Mouse (Mus musculus) adrenal gland, adult 18-20 months (tissue): ENCODE measurements around the gene Ap3s2. TPM values are rescaled to one million over a fixed set of nuclear protein-coding genes. Genes with fewer than 3 reads are reported as not detected.

Source experiments
- DNase-seq, 2 experiments: peaks; one replicate each; pipeline ENCODE4 v3.0.0; 2021 to 2022; ENCODE audit warnings: low spot score in 2 of 2
- total RNA-seq, 2 experiments: library from RNA; stranded (reverse); gene quantifications; 1 replicate in 1 of 2; 2 replicates in 1 of 2; pipeline ENCODE4 v1.2.3; 2021

Gene Ap3s2
- total RNA-seq, 2 experiments from 2014 or later, result 20.0 to 25.7 TPM

DNA sequence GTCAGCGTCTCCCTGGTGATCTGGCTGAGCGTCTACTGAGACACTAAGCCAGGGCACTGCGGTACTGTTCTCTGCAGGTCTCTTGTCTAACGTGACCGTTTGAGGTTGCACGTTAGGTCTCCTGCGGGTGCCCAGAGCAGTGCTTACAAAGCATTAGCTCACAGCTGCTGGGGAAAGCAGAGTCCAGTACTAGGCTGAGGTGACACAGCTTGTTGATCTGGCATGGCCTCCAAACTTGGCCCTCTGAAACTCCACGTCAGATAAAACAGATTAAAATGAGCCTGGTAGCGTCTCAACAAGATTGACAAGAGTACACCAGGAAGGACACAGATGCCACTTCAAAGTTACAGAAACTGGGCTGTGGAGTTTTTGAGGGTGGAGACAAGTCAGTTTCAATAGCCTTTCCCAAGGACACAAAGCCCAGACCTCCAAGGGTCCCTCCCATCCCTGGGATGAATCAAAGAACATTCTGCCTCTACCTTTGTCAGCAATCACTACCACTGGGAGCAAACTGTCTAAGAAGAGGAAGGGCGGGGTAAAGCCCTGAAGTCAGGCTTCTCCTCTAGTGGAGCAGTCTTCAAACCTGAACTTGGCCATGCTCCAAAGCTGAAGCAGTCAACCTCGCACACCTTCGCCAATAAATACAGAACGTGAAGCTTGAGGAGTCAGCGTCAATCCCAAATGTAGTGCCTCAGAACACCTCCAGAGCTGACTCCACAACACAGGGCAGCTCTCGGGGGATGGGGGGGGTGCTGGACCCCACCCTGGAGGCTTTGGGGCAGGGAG, 29.8 kb downstream of the Ap3s2 start:
- DNase-seq, result no peak

GRCm38 (mm10) chr7:79888603-79889002, 31.8 kb downstream of the Ap3s2 start:
- DNase-seq, result no peak

GRCm38 (mm10) chr7:79883613-79884334, 36.7 kb downstream of the Ap3s2 start:
- DNase-seq, result no peak

DNA sequence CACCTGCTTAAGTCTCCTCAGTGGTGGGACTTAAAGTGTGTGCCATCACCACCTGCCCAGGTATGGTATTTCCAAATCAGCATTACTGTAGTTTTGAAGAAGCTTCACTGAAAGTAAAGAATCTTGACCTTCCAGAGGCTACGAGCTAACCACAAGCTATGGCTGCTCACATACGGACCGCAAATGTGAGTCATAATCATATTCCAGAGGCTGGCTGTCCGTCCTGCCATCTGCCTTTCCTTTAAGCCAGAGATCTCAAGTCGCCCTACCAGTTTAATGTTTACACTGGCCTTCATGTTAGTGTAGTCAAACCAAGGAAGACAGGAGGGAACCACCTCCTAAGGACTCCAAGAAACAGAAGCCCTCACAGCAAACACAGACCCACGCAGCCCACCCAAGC, 38.5 kb downstream of the Ap3s2 start:
- DNase-seq, result no peak

DNA sequence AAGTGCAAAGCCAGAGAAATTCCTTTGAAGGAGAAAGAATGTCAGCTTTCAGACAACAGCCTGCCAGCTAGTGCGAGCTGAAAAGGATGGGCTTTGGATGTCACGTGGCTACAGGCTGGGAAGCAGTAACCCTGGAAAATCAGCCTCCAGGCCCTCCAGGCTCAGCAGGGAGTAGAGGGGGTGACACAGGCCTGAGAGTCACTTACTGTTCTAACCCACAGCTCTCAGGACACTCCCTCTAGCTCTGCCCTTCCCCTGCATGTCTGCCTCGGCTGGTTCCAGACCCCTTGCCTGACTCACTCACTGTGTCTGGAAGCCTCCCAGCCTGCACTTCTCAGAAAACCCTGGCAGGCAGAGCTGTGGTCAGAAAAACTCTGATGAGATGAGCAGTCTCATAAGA, 39.5 kb downstream of the Ap3s2 start:
- DNase-seq, result no peak

DNA sequence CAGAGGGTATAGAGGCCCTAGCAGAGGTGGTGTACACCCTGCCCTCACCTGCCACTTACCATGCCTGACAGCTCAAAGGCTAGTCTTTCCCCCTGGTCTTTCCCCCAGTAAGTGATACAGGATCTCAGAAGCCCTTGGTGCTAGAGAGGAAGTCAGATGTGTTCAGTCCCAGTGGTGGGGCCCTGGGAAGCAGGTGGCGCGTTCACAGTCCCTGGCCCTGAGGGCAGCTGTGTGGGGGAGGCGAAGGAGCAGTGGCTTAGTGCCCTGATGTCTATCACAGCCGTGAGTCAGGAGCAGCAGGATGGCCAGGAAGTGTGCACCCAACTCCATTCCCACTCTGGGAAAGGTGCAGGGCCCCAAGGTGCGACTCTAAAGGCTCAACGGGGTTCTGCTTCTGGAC, 40.4 kb downstream of the Ap3s2 start:
- no peak for DNase-seq

DNA sequence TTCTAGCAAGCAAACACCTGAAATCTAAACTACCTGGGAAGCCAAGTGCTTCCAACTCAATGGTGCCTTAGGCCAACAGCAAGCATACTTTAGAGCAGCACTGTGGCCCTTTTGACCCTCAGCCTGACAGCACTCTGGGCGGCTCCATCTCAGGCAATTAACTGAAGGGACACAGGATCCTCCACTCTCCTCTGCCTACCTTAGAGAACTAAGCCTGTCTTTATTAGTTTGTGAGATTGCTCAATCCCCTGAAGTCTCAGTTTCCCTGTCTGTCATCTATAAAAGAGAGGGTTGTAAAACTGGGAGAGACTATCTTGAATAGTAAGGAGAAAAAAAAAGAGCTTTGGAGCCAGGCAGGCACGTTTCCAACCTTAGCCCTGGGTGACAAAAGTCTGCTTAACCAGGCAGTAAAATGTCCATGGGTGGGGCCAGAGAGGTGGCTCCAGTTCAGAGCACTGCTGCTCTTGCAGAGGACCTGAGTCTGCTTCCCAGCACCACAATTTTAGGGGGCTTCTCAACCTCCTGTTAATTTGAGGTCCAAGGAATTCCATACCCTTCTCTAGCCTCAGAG, 41.9 kb downstream of the Ap3s2 start:
- no peak for DNase-seq

- DNase-seq, result no peak
These were observed 47.0 kb downstream of the Ap3s2 start for GRCm38 (mm10) chr7:79873407-79873806.

GRCm38 (mm10) chr7:79871797-79872345, 48.6 kb downstream of the Ap3s2 start:
- DNase-seq, result no peak

- no peak for DNase-seq
These were observed 51.3 kb downstream of the Ap3s2 start for GRCm38 (mm10) chr7:79869072-79869719.

DNA sequence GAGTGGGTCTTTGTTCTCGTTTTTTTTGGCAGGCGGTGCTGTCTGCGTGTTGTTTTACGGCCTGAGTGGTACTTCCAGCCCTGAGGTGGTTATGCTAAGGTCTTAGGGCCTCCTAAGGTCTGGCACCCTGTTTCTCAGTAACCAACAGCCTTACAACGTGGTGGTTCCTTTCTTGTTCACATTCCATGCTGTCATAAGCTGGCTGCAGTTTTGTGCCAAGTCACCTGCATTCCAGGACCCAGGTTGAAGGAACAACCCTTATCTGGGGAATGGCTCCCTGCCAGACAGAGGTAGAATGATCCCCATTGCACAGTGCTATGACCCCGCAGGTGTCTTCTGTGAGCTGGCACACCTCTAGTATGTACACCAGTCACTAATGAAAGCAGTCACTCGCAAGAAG, 52.0 kb downstream of the Ap3s2 start:
- DNase-seq, result no peak

- DNase-seq, result no peak
These were observed 52.6 kb downstream of the Ap3s2 start for GRCm38 (mm10) chr7:79867861-79868260.

- no peak for DNase-seq
These were observed 54.0 kb downstream of the Ap3s2 start for GRCm38 (mm10) chr7:79866294-79867000.

DNA sequence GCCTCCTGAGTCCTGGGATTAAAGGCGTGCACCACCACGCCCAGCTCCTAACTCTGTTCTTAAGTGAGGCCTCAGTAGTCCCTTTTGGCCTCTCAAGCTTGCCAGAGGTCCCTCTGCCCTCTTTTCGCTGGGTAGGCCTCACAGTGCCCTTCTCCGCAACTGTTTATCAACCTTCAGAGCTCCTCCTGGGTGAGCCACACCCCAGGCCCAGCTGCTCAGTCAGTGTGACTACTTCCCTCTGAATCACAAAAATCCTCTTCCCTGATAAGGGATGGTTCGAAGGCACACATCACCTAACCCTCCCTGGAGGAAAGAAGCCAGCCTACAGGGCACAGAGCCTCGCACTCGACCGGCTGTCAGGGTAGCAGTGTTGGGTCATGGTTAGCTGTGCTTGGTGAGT, 58.7 kb downstream of the Ap3s2 start:
- no peak for DNase-seq

DNA sequence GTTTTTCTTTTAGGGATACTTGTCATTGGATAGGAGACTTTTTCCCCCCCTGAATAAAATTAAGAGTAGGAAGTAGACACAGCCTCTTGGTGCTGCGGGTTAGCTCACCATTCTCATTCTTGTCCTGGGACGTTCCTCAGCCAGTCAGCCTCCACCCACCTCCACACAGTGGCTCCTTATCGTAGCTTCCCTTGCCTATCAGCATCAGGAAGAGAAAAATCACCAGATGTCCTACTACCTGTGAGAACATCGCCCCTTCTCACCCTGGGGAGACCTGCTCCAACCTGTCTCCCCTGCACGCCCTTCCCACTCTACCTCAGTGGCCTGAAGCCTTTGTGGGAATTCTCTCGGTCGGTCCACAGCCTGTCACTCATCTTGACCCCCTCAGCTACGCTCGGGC, 59.6 kb downstream of the Ap3s2 start, which contains the start of gene Anpep:
Gene Anpep (minus strand): TSS at position 249 of the 400 bp plus-strand sequence.
- DNase-seq, result no peak

GRCm38 (mm10) chr7:79858956-79859630, 61.4 kb downstream of the Ap3s2 start:
- no peak for DNase-seq

DNA sequence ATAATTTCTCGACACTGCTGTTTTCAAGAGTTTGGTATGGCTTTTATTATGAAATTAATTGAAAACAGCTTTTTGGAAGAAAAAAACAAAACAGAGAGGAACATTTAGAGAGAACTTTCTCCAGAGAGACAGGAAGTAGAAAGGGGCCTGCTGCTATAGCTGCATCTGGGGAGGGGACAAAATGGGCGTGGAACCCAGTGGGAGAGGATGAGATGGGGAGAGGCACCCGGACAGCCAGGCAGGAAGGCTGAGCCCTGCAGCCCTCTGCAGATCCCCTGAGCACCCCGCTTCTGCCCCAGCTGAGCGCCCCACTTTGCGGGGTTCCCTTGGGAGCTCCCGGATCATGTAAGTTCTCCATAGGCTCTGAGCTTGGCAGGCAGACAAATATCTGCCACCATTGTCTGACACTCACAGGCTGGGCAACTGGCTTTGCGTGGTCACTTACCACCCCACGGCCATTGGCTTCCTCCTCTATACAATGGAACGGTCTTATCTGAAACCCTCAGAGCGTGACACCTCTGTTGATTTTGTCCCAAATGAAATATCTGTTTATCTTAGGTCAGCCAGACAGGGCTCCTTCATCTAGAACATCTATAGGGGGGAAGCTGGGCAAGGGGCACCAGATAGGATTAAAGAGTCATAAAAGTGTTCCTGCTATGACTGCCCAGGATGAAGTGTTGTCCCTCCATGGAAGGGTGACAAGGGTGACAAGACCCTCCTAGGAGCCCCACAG, 62.1 kb downstream of the Ap3s2 start:
- no peak for DNase-seq

- DNase-seq, result no peak
These were observed 64.1 kb downstream of the Ap3s2 start for GRCm38 (mm10) chr7:79856305-79856704.
